26 mouse cellular contexts compared by ENCODE assay signal in the genomic region with DNA sequence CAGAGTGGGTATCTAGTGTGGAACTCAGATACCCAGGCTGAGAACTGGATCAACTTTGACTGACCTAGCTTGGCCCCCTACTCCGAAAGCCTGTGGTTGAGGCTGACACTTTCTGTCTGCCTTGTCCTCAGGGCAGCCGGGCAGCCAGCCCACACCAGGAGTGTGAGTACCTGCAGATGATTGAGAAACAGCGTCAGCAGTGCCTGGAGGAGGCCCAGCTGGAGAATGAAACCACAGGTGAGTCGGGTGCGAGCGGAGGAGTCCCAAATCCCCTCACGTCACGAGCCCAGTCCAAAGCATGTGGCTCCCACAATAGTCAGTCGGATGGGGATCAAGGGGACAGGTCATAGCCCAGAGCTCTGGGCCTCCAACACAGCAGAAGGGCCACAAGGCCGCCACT. TPM values are rescaled to one million over a fixed set of nuclear protein-coding genes. Genes with fewer than 3 reads are reported as not detected.
A peak's percentile ranks its signal among the peaks of the same experiment; 100 is the strongest.
DNase-seq lines count a peak whose midpoint lies in the region; ATAC-seq and TF ChIP-seq lines count a peak whose summit lies in the region.
"Had no signal": no experiment of that assay in that cellular context is flagged by ENCODE, and none has a peak within 500 bp of the region (broad histone marks: within the 10 kb centered on the region; RNA-seq: fewer than 3 reads in every experiment).

No protein-coding gene starts in this region.

- peak; percentile 9 for DNase-seq in gastrocnemius, adult 2 months
- DNase-seq in gastrocnemius, adult 8-10 months (ENCODE audit: low spot score in 2 of 2) = no peak
- peak; percentile 27 for DNase-seq in lung, postnatal 36 days
- DNase-seq in lung, postnatal 10 days = no peak
- DNase-seq: adrenal gland, adult 8-10 months; adrenal gland, postnatal 14 days; adrenal gland, postnatal 36 days; B cell, adult 2 months; cerebellum, adult 11-12 months; cerebellum, adult 2 months; cerebellum, adult 9-10 months; cerebellum, postnatal 10 days; cerebellum, postnatal 25 days had no signal

- no peak overlapping the region for H3K4me3 ChIP-seq in gastrocnemius, adult 2 months
- H3K4me3 ChIP-seq: embryonic facial prominence, embryonic 10.5 days; embryonic facial prominence, embryonic 12.5 days; forebrain, embryonic 10.5 days; forebrain, embryonic 12.5 days had no signal

- ATAC-seq in inflammation-experienced regulatory T-cells, adult 6 months = no peak
- ATAC-seq: activated CD4-positive, CD25-positive, alpha-beta regulatory T cell, adult 4 months; CD4-positive, CD25-positive, alpha-beta regulatory T cell, adult 4 months; forebrain, embryonic 14.5 days; forebrain, embryonic 16.5 days; Patski had no signal

- no peak overlapping the region for H3K27ac ChIP-seq in gastrocnemius, adult 2 months
- H3K27ac ChIP-seq: embryonic facial prominence, embryonic 10.5 days; embryonic facial prominence, embryonic 12.5 days; forebrain, embryonic 10.5 days; forebrain, embryonic 12.5 days had no signal

- intact Hi-C loops in gastrocnemius, adult 2 months (cut with DNase I) = no loop called here

- TF ChIP-seq CTCF in gastrocnemius, adult 2 months (IDR thresholded peaks at IDR 0.05) = no peak

RNA-seq across cellular contexts. Expression of gene Vipr1, which starts 11.2 kb away (rescaled TPM):
- total RNA-seq in gastrocnemius, adult 2 months (2021) = 1 to 10 TPM; 1.5 to 2.1 TPM
- 1 to 10 TPM in 3 of 4 experiments, under 1 TPM in 1; 0.96 to 2.0 (median 1.2) TPM for total RNA-seq in gastrocnemius, adult 8-10 months (2022)
- polyA plus RNA-seq in inflammation-experienced regulatory T-cells, adult 6 months (2017; shearing (Covaris generic)) = 1 to 10 TPM in 2 of 3 experiments, under 1 TPM in 1; 0.98 to 2.4 (median 1.8) TPM
- polyA plus RNA-seq: G1E, Patski had no signal

RNA-seq across cellular contexts. Expression of gene Lyzl4, which starts 11.8 kb away (rescaled TPM):
- not detected for total RNA-seq in gastrocnemius, adult 2 months (2021)
- not detected for total RNA-seq in gastrocnemius, adult 8-10 months (2022)
- not detected for polyA plus RNA-seq in inflammation-experienced regulatory T-cells, adult 6 months (2017; shearing (Covaris generic))
- total RNA-seq: adrenal gland, adult 18-20 months; adrenal gland, postnatal 14 days; adrenal gland, postnatal 36 days; CH12.LX; G1E had no signal
- polyA plus RNA-seq: activated CD4-positive, CD25-positive, alpha-beta regulatory T cell, adult 4 months; CD4-positive, CD25-positive, alpha-beta regulatory T cell, adult 4 months; embryonic facial prominence, embryonic 10.5 days; forebrain, embryonic 10.5 days; forebrain, embryonic 12.5 days; forebrain, embryonic 16.5 days; G1E; Patski had no signal

RNA-seq across cellular contexts. Expression of gene Sec22c, which starts 51.6 kb away (rescaled TPM):
- 1 to 10 TPM; 2.6 to 4.8 TPM for total RNA-seq in gastrocnemius, adult 2 months (2021)
- 1 to 10 TPM; 4.5 to 5.0 (median 4.6) TPM for total RNA-seq in gastrocnemius, adult 8-10 months (2022)
- polyA plus RNA-seq in inflammation-experienced regulatory T-cells, adult 6 months (2017; shearing (Covaris generic)) = 10 to 100 TPM in 2 of 3 experiments, 1 to 10 TPM in 1; 9.1 to 19.1 (median 17.1) TPM

RNA-seq across cellular contexts. Expression of gene Ss18l2, which starts 56.5 kb away (rescaled TPM):
- total RNA-seq in gastrocnemius, adult 2 months (2021) = 100 to 1,000 TPM; 108 to 137 TPM
- total RNA-seq in gastrocnemius, adult 8-10 months (2022) = 100 to 1,000 TPM; 111 to 123 (median 121) TPM
- polyA plus RNA-seq in inflammation-experienced regulatory T-cells, adult 6 months (2017; shearing (Covaris generic)) = 10 to 100 TPM; 45.5 to 68.0 (median 63.4) TPM

Comparison
In these comparisons a context has a peak if more than half of its experiments do, and no peak if none do; other contexts are left out.
1. DNase-seq: peak in gastrocnemius, adult 2 months (single experiment) and lung, postnatal 36 days (single experiment); none in gastrocnemius, adult 8-10 months (0 of 2) and lung, postnatal 10 days (single experiment).